Mouse (Mus musculus) bone marrow macrophage, adult 2 months (primary cell): ENCODE results near the gene Rtn4rl1.

Experiments used
- CTCF ChIP-seq: IDR thresholded peaks from 2 replicates; pipeline ENCODE4 v1.5.1; 2012; ENCODE audit warnings: low read depth, mild to moderate bottlenecking, low read length, moderate library complexity
- POLR2A ChIP-seq: IDR thresholded peaks from 2 replicates; pipeline ENCODE4 v1.6.1; 2012; ENCODE audit warnings: mild to moderate bottlenecking, low read depth, low read length, borderline replicate concordance

- TF ChIP-seq CTCF: no peak
- TF ChIP-seq POLR2A: no peak
Observed at GRCm38 (mm10) chr11:75261016-75261415, 67.4 kb downstream of the Rtn4rl1 start.
